30 mouse cellular contexts compared by ENCODE assay signal in genomic region chr19:59135387-59135786, GRCm38 (mm10). TPM values are rescaled to one million over a fixed set of nuclear protein-coding genes. Genes with fewer than 3 reads are reported as not detected.
DNase-seq lines count a peak whose midpoint lies in the region; ATAC-seq and TF ChIP-seq lines count a peak whose summit lies in the region.
"Had no signal": no experiment of that assay in that cellular context is flagged by ENCODE, and none has a peak within 500 bp of the region (broad histone marks: within the 10 kb centered on the region; RNA-seq: fewer than 3 reads in every experiment).

No protein-coding gene starts in this region.

- peaks cover 34% of the 10 kb centered on the region for H3K4me1 ChIP-seq in forebrain, embryonic 11.5 days (replicated peaks; ENCODE audit: control insufficient read depth, insufficient read depth, low read length)
- no peaks in the 10 kb centered on the region for H3K4me1 ChIP-seq in forebrain, postnatal 0 days (ENCODE audit: insufficient read depth)
- peaks cover 45% of the 10 kb centered on the region for H3K4me1 ChIP-seq in hindbrain, embryonic 10.5 days (replicated peaks)
- H3K4me1 ChIP-seq in hindbrain, embryonic 14.5 days (replicated peaks; ENCODE audit: control insufficient read depth, insufficient read depth, low read length) = peaks cover 6% of the 10 kb centered on the region
- peaks cover 43% of the 10 kb centered on the region for H3K4me1 ChIP-seq in forebrain, embryonic 13.5 days
- H3K4me1 ChIP-seq in kidney, embryonic 15.5 days = no peaks in the 10 kb centered on the region
- H3K4me1 ChIP-seq: embryonic facial prominence, embryonic 13.5 days; heart, embryonic 13.5 days; intestine, embryonic 15.5 days had no signal

- H3K9me3 ChIP-seq in forebrain, embryonic 11.5 days (ENCODE audit: control insufficient read depth, low read length) = no peaks in the 10 kb centered on the region
- H3K9me3 ChIP-seq in forebrain, postnatal 0 days (ENCODE audit: low read length) = no peaks in the 10 kb centered on the region
- H3K9me3 ChIP-seq in hindbrain, embryonic 10.5 days = no peaks in the 10 kb centered on the region
- no peaks in the 10 kb centered on the region for H3K9me3 ChIP-seq in hindbrain, embryonic 14.5 days (ENCODE audit: control insufficient read depth, low read length)
- no peaks in the 10 kb centered on the region for H3K9me3 ChIP-seq in forebrain, embryonic 13.5 days (replicated peaks)
- H3K9me3 ChIP-seq in kidney, embryonic 15.5 days (replicated peaks) = no peaks in the 10 kb centered on the region
- H3K9me3 ChIP-seq: embryonic facial prominence, embryonic 13.5 days; heart, embryonic 13.5 days; hindbrain, embryonic 12.5 days; intestine, embryonic 15.5 days had no signal

- 34% methylated on average over 8 of the region's 8 CpGs for WGBS in forebrain, embryonic 11.5 days
- 23% methylated on average over 8 of the region's 8 CpGs for WGBS in forebrain, postnatal 0 days
- WGBS in hindbrain, embryonic 10.5 days = 60% methylated on average over 8 of the region's 8 CpGs
- 57% methylated on average over 8 of the region's 8 CpGs for WGBS in hindbrain, embryonic 14.5 days
- 24% methylated on average over 8 of the region's 8 CpGs for WGBS in forebrain, embryonic 13.5 days
- 66% methylated on average over 8 of the region's 8 CpGs for WGBS in kidney, embryonic 15.5 days

- H3K4me2 ChIP-seq in forebrain, embryonic 11.5 days (ENCODE audit: low read depth, low read length, severe bottlenecking) = no peak overlapping the region
- no peak overlapping the region for H3K4me2 ChIP-seq in forebrain, postnatal 0 days (ENCODE audit: low read depth)
- no peak overlapping the region for H3K4me2 ChIP-seq in hindbrain, embryonic 14.5 days (replicated peaks)
- peak overlapping the region; percentile 2; the same call in 1 of the 2 replicates for H3K4me2 ChIP-seq in forebrain, embryonic 13.5 days
- no peak overlapping the region for H3K4me2 ChIP-seq in kidney, embryonic 15.5 days
- H3K4me2 ChIP-seq: embryonic facial prominence, embryonic 13.5 days; heart, embryonic 13.5 days; hindbrain, embryonic 12.5 days; intestine, embryonic 15.5 days had no signal

- no peak for ATAC-seq in forebrain, embryonic 11.5 days (replicated peaks; ENCODE audit: low FRiP score)
- ATAC-seq in forebrain, postnatal 0 days = no peak
- ATAC-seq in hindbrain, embryonic 14.5 days (ENCODE audit: low FRiP score) = no peak
- no peak for ATAC-seq in forebrain, embryonic 13.5 days
- no peak for ATAC-seq in kidney, embryonic 15.5 days (replicated peaks; ENCODE audit: low FRiP score)
- ATAC-seq: CD4-positive, CD25-positive, alpha-beta regulatory T cell, adult 4 months; hindbrain, embryonic 16.5 days; intestine, embryonic 15.5 days had no signal

- no peak for TF ChIP-seq CTCF in forebrain, postnatal 0 days (IDR thresholded peaks at IDR 0.05; ENCODE audit: low read depth)

- H3K27ac ChIP-seq in forebrain, embryonic 11.5 days (ENCODE audit: low read depth, low read length) = peak overlapping the region; percentile 55
- H3K27ac ChIP-seq in forebrain, postnatal 0 days (ENCODE audit: low read depth, low read length) = no peak overlapping the region
- H3K27ac ChIP-seq in hindbrain, embryonic 10.5 days = no peak overlapping the region
- no peak overlapping the region for H3K27ac ChIP-seq in hindbrain, embryonic 14.5 days
- 0 out of 2 replicates have a peak overlapping the region, but pooled peaks have one; percentile 0 for H3K27ac ChIP-seq in forebrain, embryonic 13.5 days
- no peak overlapping the region for H3K27ac ChIP-seq in kidney, embryonic 15.5 days
- H3K27ac ChIP-seq: embryonic facial prominence, embryonic 13.5 days; gastrocnemius, adult 2 months; heart, embryonic 13.5 days; hindbrain, embryonic 12.5 days; intestine, embryonic 15.5 days had no signal

- H3K27me3 ChIP-seq in forebrain, embryonic 11.5 days (ENCODE audit: control insufficient read depth, insufficient read depth, low read length) = peaks cover 22% of the 10 kb centered on the region
- no peaks in the 10 kb centered on the region; the same call in 1 of the 2 replicates for H3K27me3 ChIP-seq in forebrain, postnatal 0 days (ENCODE audit: insufficient read depth, low read length)
- peaks cover 70% of the 10 kb centered on the region for H3K27me3 ChIP-seq in hindbrain, embryonic 10.5 days (ENCODE audit: insufficient read depth, poor library complexity, severe bottlenecking)
- H3K27me3 ChIP-seq in hindbrain, embryonic 14.5 days (ENCODE audit: control insufficient read depth, insufficient read depth, low read length) = peaks cover 3% of the 10 kb centered on the region; the same call in 1 of the 2 replicates
- peaks cover 46% of the 10 kb centered on the region for H3K27me3 ChIP-seq in forebrain, embryonic 13.5 days
- H3K27me3 ChIP-seq in kidney, embryonic 15.5 days = no peaks in the 10 kb centered on the region
- H3K27me3 ChIP-seq: intestine, embryonic 15.5 days had no signal

- DNase-seq in forebrain, embryonic 11.5 days (ENCODE audit: low spot score) = no peak
- DNase-seq in forebrain, postnatal 0 days = no peak
- DNase-seq in hindbrain, embryonic 10.5 days (ENCODE audit: low spot score) = peak; percentile 4
- DNase-seq in hindbrain, embryonic 14.5 days (ENCODE audit: low spot score) = no peak
- DNase-seq: adrenal gland, adult 2 months; adrenal gland, postnatal 14 days; cerebellum, adult 18-20 months; cerebellum, adult 9-10 months; cerebellum, postnatal 25 days; gastrocnemius, adult 2 months; gastrocnemius, postnatal 14 days; heart, adult 18-20 months; heart, postnatal 14 days; heart, postnatal 4 days; kidney, adult 11 months had no signal

- no peak overlapping the region for H3K4me3 ChIP-seq in forebrain, embryonic 11.5 days (ENCODE audit: low read depth, low read length)
- H3K4me3 ChIP-seq in forebrain, postnatal 0 days (ENCODE audit: low read depth, low read length) = no peak overlapping the region
- H3K4me3 ChIP-seq in hindbrain, embryonic 10.5 days = no peak overlapping the region
- no peak overlapping the region for H3K4me3 ChIP-seq in hindbrain, embryonic 14.5 days (replicated peaks; ENCODE audit: low read length)
- no peak overlapping the region for H3K4me3 ChIP-seq in forebrain, embryonic 13.5 days
- H3K4me3 ChIP-seq in kidney, embryonic 15.5 days (replicated peaks) = no peak overlapping the region
- H3K4me3 ChIP-seq: embryonic facial prominence, embryonic 13.5 days; erythroblast, embryonic 14.5 days; gastrocnemius, adult 2 months; heart, embryonic 13.5 days; hindbrain, embryonic 12.5 days; intestine, embryonic 15.5 days had no signal

- H3K36me3 ChIP-seq in forebrain, embryonic 11.5 days (ENCODE audit: control insufficient read depth, insufficient read depth, low read length) = no peaks in the 10 kb centered on the region
- H3K36me3 ChIP-seq in forebrain, postnatal 0 days (ENCODE audit: insufficient read depth) = no peaks in the 10 kb centered on the region
- H3K36me3 ChIP-seq in hindbrain, embryonic 10.5 days = no peaks in the 10 kb centered on the region
- H3K36me3 ChIP-seq in hindbrain, embryonic 14.5 days (replicated peaks; ENCODE audit: control insufficient read depth, insufficient read depth) = no peaks in the 10 kb centered on the region
- no peaks in the 10 kb centered on the region for H3K36me3 ChIP-seq in forebrain, embryonic 13.5 days (ENCODE audit: poor library complexity, severe bottlenecking)
- H3K36me3 ChIP-seq in kidney, embryonic 15.5 days = no peaks in the 10 kb centered on the region
- H3K36me3 ChIP-seq: embryonic facial prominence, embryonic 13.5 days; heart, embryonic 13.5 days; hindbrain, embryonic 12.5 days; intestine, embryonic 15.5 days had no signal

- H3K9ac ChIP-seq in forebrain, embryonic 11.5 days (ENCODE audit: low read length) = no peak overlapping the region
- no peak overlapping the region for H3K9ac ChIP-seq in forebrain, postnatal 0 days
- H3K9ac ChIP-seq in hindbrain, embryonic 14.5 days = no peak overlapping the region
- H3K9ac ChIP-seq in forebrain, embryonic 13.5 days = no peak overlapping the region
- H3K9ac ChIP-seq in kidney, embryonic 15.5 days = no peak overlapping the region
- H3K9ac ChIP-seq: embryonic facial prominence, embryonic 13.5 days; heart, embryonic 13.5 days; hindbrain, embryonic 12.5 days; intestine, embryonic 15.5 days had no signal

RNA-seq across cellular contexts. Expression of gene Vax1, which starts 34.5 kb away (rescaled TPM):
- 5.8 and 6.0 TPM in 2 replicates for polyA plus RNA-seq in forebrain, embryonic 11.5 days (2014; fragmentation: Nextera tagmentation; extraction: Ambion mirVana)
- 4.2 and 7.2 TPM in 2 replicates for total RNA-seq in forebrain, postnatal 0 days (2014; rRNA removed)
- 1.8 and 3.2 TPM in 2 replicates for polyA plus RNA-seq in forebrain, postnatal 0 days (2015; fragmentation: Nextera tagmentation; extraction: Ambion mirVana)
- 0.25 TPM in 1 of 2 replicates, not detected in the other for polyA plus RNA-seq in hindbrain, embryonic 10.5 days (2016; fragmentation: Nextera tagmentation; extraction: Ambion mirVana)
- polyA plus RNA-seq in hindbrain, embryonic 14.5 days (2014; fragmentation: Nextera tagmentation; extraction: Ambion mirVana) = not detected in 2 replicates
- polyA plus RNA-seq in forebrain, embryonic 13.5 days (2015; fragmentation: Nextera tagmentation; extraction: Ambion mirVana) = 0.90 and 1.0 TPM in 2 replicates
- polyA plus RNA-seq in kidney, embryonic 15.5 days (2015; fragmentation: Nextera tagmentation; extraction: Ambion mirVana) = not detected in 2 replicates
- total RNA-seq: adrenal gland, adult 2 months; adrenal gland, postnatal 14 days; adrenal gland, postnatal 4 days; common myeloid progenitor, adult 5-6 weeks; gastrocnemius, adult 2 months; gastrocnemius, postnatal 14 days; gastrocnemius, postnatal 4 days; heart, adult 18-20 months; heart, postnatal 14 days; heart, postnatal 4 days; MEL had no signal
- polyA plus RNA-seq: adrenal gland, adult 2 months; C2C12; CD4-positive, CD25-positive, alpha-beta regulatory T cell, adult 4 months; embryonic facial prominence, embryonic 13.5 days; erythroblast, embryonic 14.5 days; heart, embryonic 13.5 days; heart, embryonic 16.5 days; hindbrain, embryonic 12.5 days; hindbrain, embryonic 16.5 days; intestine, embryonic 15.5 days had no signal

RNA-seq across cellular contexts. Expression of gene Shtn1, which starts 59.5 kb away (rescaled TPM):
- 6.0 and 6.2 TPM in 2 replicates for polyA plus RNA-seq in forebrain, embryonic 11.5 days (2014; fragmentation: Nextera tagmentation; extraction: Ambion mirVana)
- total RNA-seq in forebrain, postnatal 0 days (2014; rRNA removed) = 120 and 128 TPM in 2 replicates
- 71.9 and 77.4 TPM in 2 replicates for polyA plus RNA-seq in forebrain, postnatal 0 days (2015; fragmentation: Nextera tagmentation; extraction: Ambion mirVana)
- 1.3 and 1.8 TPM in 2 replicates for polyA plus RNA-seq in hindbrain, embryonic 10.5 days (2016; fragmentation: Nextera tagmentation; extraction: Ambion mirVana)
- 51.8 and 63.9 TPM in 2 replicates for polyA plus RNA-seq in hindbrain, embryonic 14.5 days (2014; fragmentation: Nextera tagmentation; extraction: Ambion mirVana)
- 24.0 and 25.3 TPM in 2 replicates for polyA plus RNA-seq in forebrain, embryonic 13.5 days (2015; fragmentation: Nextera tagmentation; extraction: Ambion mirVana)
- 2.0 and 2.3 TPM in 2 replicates for polyA plus RNA-seq in kidney, embryonic 15.5 days (2015; fragmentation: Nextera tagmentation; extraction: Ambion mirVana)
- total RNA-seq: MEL had no signal
- polyA plus RNA-seq: erythroblast, embryonic 14.5 days had no signal

Comparison
In these comparisons a context has a peak if more than half of its experiments do, and no peak if none do; other contexts are left out.
1. H3K27ac ChIP-seq: peak in forebrain, embryonic 11.5 days (single experiment) and forebrain, embryonic 13.5 days (single experiment); none in forebrain, postnatal 0 days (single experiment), hindbrain, embryonic 10.5 days (single experiment), hindbrain, embryonic 14.5 days (single experiment) and kidney, embryonic 15.5 days (single experiment).